Mouse (Mus musculus) liver, embryonic 14.5 days (tissue): ENCODE results near the gene Myl3. TPM values are rescaled to one million over a fixed set of nuclear protein-coding genes. Genes with fewer than 3 reads are reported as not detected.

Experiments used
- ATAC-seq: fragments of 200-750 bp; cut with Nextera tagmentation; 2 replicates; pipeline ENCODE4 v1.8.0; 2017; ENCODE audit warnings: moderate number of reproducible peaks, mild to moderate bottlenecking, moderate library complexity; ENCODE audit not compliant: insufficient read depth
- DNase-seq, 3 experiments: peaks; one replicate each; pipeline ENCODE4 v3.0.0-alpha.2; 2012 to 2013; ENCODE audit warnings: low read depth in 3 of 3, low spot score in 3 of 3
- H3K27ac ChIP-seq: fragments of 300-500 bp; sonication (generic); 2 replicates; pipeline ENCODE4 v1.5.1; 2014; ENCODE audit warnings: moderate library complexity, mild to moderate bottlenecking, control low read depth, inconsistent platforms
- H3K27me3 ChIP-seq: fragments of 300-500 bp; sonication (generic); 2 replicates; pipeline ENCODE4 v1.6.1; 2014; ENCODE audit warnings: mild to moderate bottlenecking, low read length, moderate library complexity; ENCODE audit not compliant: control insufficient read depth, insufficient read depth
- H3K36me3 ChIP-seq: fragments of 300-500 bp; sonication (generic); replicated peaks from 2 replicates; pipeline ENCODE4 v1.6.1; 2014; ENCODE audit warnings: low read depth; ENCODE audit not compliant: control insufficient read depth, insufficient read depth
- H3K4me1 ChIP-seq, 2 experiments: fragments of 200-500 bp in 1 of 2; fragments of 300-500 bp in 1 of 2; sonication (generic) in 1 of 2; replicated peaks; 2 replicates each; pipeline ENCODE4 v1.6.1; 2012 to 2014; ENCODE audit warnings: antibody characterized with exemption in 1 of 2, inconsistent platforms in 1 of 2, low read length in 1 of 2; ENCODE audit not compliant: control insufficient read depth in 2 of 2, insufficient read depth in 2 of 2
- H3K4me2 ChIP-seq: fragments of 300-500 bp; sonication (generic); 2 replicates; pipeline ENCODE4 v1.6.1; 2014; ENCODE audit warnings: low read depth, mild to moderate bottlenecking, control low read depth, moderate library complexity
- H3K4me3 ChIP-seq, 2 experiments: fragments of 200-500 bp in 1 of 2; fragments of 300-500 bp in 1 of 2; sonication (generic) in 1 of 2; 2 replicates each; pipeline ENCODE4 v1.5.1; 2012 to 2014; ENCODE audit warnings: low read depth in 2 of 2, low read length in 2 of 2, mild to moderate bottlenecking in 2 of 2, control low read depth in 1 of 2, inconsistent platforms in 1 of 2, moderate library complexity in 1 of 2; ENCODE audit not compliant: insufficient read depth in 1 of 2
- H3K9ac ChIP-seq: fragments of 300-500 bp; sonication (generic); replicated peaks from 2 replicates; pipeline ENCODE4 v1.6.1; 2014; ENCODE audit warnings: mild to moderate bottlenecking, control low read depth, moderate library complexity
- H3K9me3 ChIP-seq: fragments of 300-500 bp; sonication (generic); 2 replicates; pipeline ENCODE4 v1.6.1; 2016; ENCODE audit warnings: low read length, mixed read lengths; ENCODE audit not compliant: control insufficient read depth
- CTCF ChIP-seq: IDR thresholded peaks from 2 replicates; pipeline ENCODE4 v1.5.1; 2016; ENCODE audit warnings: antibody characterized with exemption, low read depth, control low read depth
- EP300 ChIP-seq: IDR thresholded peaks from 2 replicates; pipeline ENCODE4 v1.6.1; 2016; ENCODE audit warnings: antibody characterized with exemption, low read depth
- WGBS: fragments of 180-500 bp; shearing (Covaris S2); extraction: QIAGEN DNeasy Blood & Tissue Kit; methylation state at CpG from one replicate; pipeline ENCODE4 v1.1.7; 2014; ENCODE audit not compliant: insufficient replicate concordance; 5-methylcytosine and 5-hydroxymethylcytosine counted together
- polyA plus RNA-seq, 2 experiments: library from polyadenylated mRNA; depleted of rRNA in 1 of 2; stranded (reverse) in 1 of 2; unstranded in 1 of 2; fragments of >200 nt; fragmentation: Nextera tagmentation in 1 of 2; extraction: Ambion mirVana in 1 of 2; gene quantifications; 2 replicates each; pipeline versions ENCODE4 v1.2.1 to v1.2.3; 2012 to 2014

Gene Myl3
- polyA plus RNA-seq, 2 experiments, result 0.18 TPM; not detected in 1

DNA sequence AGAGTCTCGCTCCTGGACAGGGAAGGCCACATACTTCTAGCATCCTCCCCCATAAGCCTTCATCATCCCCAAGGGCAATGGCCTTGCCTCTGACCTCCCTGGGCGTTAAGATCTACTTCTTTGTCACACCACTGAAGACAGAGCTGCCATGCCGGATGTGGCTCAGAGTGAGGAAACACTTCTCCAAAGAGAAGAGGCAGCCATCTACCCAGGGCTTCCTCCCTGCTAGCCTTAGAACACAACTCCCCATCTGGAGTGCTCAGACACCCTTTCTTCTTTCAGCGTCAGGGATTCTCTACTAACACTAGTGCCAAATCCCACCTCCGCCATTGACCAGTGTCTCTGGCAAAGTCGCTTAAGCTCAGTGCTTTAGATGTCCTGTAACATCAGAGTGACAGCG lies 7.5 kb upstream of the Myl3 start:
- Histone ChIP-seq H3K4me2 (no peak overlapping the region), H3K9ac (no peak overlapping the region), H3K36me3 (no peaks in the 10 kb centered on the region), H3K27me3 (no peaks in the 10 kb centered on the region; the same call in none of the 2 replicates), H3K27ac (no peak overlapping the region), H3K9me3 (no peaks in the 10 kb centered on the region), H3K4me1 (peaks cover 0 to 10% of the 10 kb centered on the region in 2 experiments; a peak in 2 of 4 replicates), H3K4me3 (no peak overlapping the region)
- DNase-seq (no peak), ATAC-seq (no peak)
- TF ChIP-seq EP300 (no peak), CTCF (no peak)
- 47% methylated on average over 7 of the region's 7 CpGs for WGBS

DNA sequence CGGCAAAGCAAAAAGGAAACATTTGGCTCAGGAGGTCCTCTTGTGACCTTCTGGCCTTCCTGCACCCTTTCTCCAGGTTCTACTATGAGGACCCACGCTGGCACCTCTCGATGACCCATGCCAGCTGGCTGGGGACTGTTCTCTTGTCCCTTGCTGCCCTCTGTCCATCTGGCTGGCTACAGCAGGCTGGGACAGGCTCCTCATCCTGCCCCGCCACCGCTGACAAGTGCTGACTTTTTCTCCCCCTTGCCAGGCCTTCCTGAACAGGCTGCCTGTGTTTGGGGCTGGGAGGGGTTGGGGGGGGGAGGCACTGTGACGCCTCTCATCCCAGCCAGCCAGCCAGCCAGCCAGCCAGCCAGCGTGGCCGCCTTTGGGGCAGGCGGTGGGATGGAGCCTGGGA lies 5.3 kb upstream of the Myl3 start:
- DNase-seq (no peak), ATAC-seq (no peak)
- Histone ChIP-seq H3K4me2 (no peak overlapping the region), H3K9me3 (no peaks in the 10 kb centered on the region), H3K36me3 (no peaks in the 10 kb centered on the region), H3K4me3 (no peak overlapping the region), H3K27ac (no peak overlapping the region), H3K27me3 (peaks cover 12% of the 10 kb centered on the region), H3K4me1 (peaks cover 0 to 13% of the 10 kb centered on the region in 2 experiments; a peak in 2 of 4 replicates), H3K9ac (no peak overlapping the region)
- 53% methylated on average over 9 of the region's 9 CpGs for WGBS
- no peak for TF ChIP-seq CTCF
- no peak for TF ChIP-seq EP300

DNA sequence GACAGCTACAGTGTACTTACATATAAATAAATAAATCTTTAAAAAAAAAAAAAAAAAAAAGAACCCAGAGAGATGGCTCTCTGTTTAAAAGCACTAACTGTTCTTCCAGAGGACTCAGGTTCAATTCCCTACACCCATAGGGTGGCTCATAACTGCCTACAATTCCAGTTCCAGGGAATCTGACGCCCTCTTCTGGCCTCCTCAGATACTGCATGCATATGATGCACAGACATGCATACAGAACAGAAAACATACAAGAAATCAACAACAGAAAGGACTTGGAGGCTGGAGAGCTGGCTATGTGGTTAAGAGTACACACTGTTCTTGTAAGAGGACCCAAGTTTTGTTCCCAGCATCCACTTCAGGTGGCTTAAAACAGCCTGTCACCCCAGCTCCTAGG lies 3.6 kb upstream of the Myl3 start:
- H3K27me3 ChIP-seq, result peaks cover 29% of the 10 kb centered on the region
- WGBS, result 12% methylated on average over 1 of the region's 1 CpGs
- TF ChIP-seq EP300 (no peak), CTCF (peak; percentile 53)

DNA sequence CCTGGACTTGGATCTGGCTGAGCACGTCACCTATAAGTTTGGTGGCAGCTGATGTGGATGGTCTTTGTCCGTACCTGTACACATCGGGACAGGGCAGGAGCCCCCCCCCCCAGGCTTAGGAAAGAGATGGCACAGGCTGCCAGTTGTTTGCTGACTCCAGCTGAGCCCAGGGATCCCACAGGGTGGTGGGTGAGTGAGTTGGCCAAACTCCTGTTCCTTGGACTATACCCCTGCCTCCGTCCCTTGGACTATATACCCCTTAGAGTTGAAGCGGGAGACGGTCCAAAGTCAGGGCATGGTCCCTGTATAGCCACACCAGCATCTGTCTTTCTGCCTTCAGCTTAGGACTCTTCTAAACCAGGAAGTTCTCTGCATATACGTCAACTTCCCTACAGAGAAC lies 1.7 kb upstream of the Myl3 start:
- peaks cover 48% of the 10 kb centered on the region for H3K27me3 ChIP-seq
- no peaks in the 10 kb centered on the region for H3K9me3 ChIP-seq

More for the DNA sequence above, 3.6 kb upstream of the Myl3 start:
- no peaks in the 10 kb centered on the region for H3K9me3 ChIP-seq
- no peak overlapping the region for H3K4me3 ChIP-seq
- ATAC-seq (no peak), DNase-seq (no peak)
- no peak overlapping the region for H3K4me2 ChIP-seq
- no peak overlapping the region for H3K9ac ChIP-seq
- H3K4me1 ChIP-seq, result peaks cover 0 to 10% of the 10 kb centered on the region in 2 experiments; a peak in 2 of 4 replicates
- H3K27ac ChIP-seq, result no peak overlapping the region
- H3K36me3 ChIP-seq, result no peaks in the 10 kb centered on the region

DNA sequence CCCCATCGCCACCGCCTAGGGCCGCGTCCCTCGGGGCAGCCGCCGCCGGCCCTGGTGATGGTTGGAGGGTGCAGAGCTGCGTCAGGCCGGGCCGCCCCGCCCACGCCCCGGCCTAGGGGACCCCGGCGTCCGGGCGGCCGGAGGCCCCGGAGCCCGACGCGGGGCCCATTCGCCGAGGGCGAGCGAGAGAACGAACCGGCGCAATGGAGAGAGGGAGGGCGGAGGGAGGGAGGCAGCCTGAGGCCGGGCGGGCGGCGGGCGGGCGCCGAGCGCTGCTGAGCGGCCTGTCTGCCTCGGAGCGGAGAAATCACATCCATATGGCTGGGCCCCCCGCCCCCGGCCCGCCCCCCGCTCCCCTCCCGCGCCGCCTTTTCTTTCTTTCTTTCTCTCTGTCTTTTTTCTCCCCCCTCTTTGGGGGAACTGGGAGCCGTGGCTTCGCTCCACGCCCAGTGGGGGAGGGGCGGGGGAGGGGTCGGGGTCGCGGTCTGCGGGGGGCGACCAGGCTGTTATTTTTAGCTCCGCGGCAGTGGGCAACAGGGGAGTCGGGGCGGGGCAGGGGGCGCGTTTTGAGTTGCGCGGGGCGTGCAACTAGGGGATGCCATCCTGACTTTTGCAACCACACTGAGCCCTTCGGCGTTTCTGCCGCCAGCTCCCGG lies 762 bp downstream of the Myl3 start:
- no peak overlapping the region for H3K9ac ChIP-seq
- under 1% methylated on average over 66 of the region's 71 CpGs for WGBS
- H3K27ac ChIP-seq, result no peak overlapping the region
- H3K9me3 ChIP-seq, result no peaks in the 10 kb centered on the region
- H3K4me2 ChIP-seq, result peak overlapping the region; percentile 56
- no peaks in the 10 kb centered on the region for H3K36me3 ChIP-seq
- H3K4me3 ChIP-seq, result peak overlapping the region; percentile 52 to 53
- 0 out of 2 replicates have a peak, but pooled peaks have one; percentile 44 for ATAC-seq
- peaks cover 56% of the 10 kb centered on the region for H3K27me3 ChIP-seq
- H3K4me1 ChIP-seq, result peaks cover 0 to 16% of the 10 kb centered on the region in 2 experiments; a peak in 2 of 4 replicates
- DNase-seq, result no peak
- no peak for TF ChIP-seq EP300

More for the DNA sequence above, 1.7 kb upstream of the Myl3 start:
- Histone ChIP-seq H3K4me2 (no peak overlapping the region), H3K9ac (no peak overlapping the region), H3K4me1 (peaks cover 0 to 8% of the 10 kb centered on the region in 2 experiments; a peak in 2 of 4 replicates), H3K4me3 (no peak overlapping the region), H3K27ac (no peak overlapping the region), H3K36me3 (no peaks in the 10 kb centered on the region)
- TF ChIP-seq CTCF (no peak), EP300 (no peak)
- DNase-seq (no peak), ATAC-seq (no peak)
- 61% methylated on average over 7 of the region's 7 CpGs for WGBS
